Mouse (Mus musculus): ENCODE measurements around the gene Jak1.

Gene Jak1

GRCm38 (mm10) chr4:101238589-101238988, 26.5 kb downstream of the Jak1 start:
- no peak for DNase-seq

GRCm38 (mm10) chr4:101236797-101237196, 28.3 kb downstream of the Jak1 start:
- no peak for DNase-seq

- DNase-seq: no peak
Observed at GRCm38 (mm10) chr4:101235964-101236363, 29.1 kb downstream of the Jak1 start.

- DNase-seq: no peak
Observed at GRCm38 (mm10) chr4:101234753-101235152, 30.3 kb downstream of the Jak1 start.

- DNase-seq: peak; percentile 36
Observed at GRCm38 (mm10) chr4:101234332-101234731, 30.8 kb downstream of the Jak1 start.

- DNase-seq: no peak
Observed at GRCm38 (mm10) chr4:101230621-101231020, 34.5 kb downstream of the Jak1 start.

- DNase-seq: no peak
Observed at GRCm38 (mm10) chr4:101227398-101227797, 37.7 kb downstream of the Jak1 start.

- no peak for DNase-seq
Observed at GRCm38 (mm10) chr4:101225984-101226383, 39.1 kb downstream of the Jak1 start.

GRCm38 (mm10) chr4:101220946-101221345, 44.1 kb downstream of the Jak1 start:
- DNase-seq: no peak

GRCm38 (mm10) chr4:101219839-101220238, 45.2 kb downstream of the Jak1 start:
- DNase-seq: no peak

GRCm38 (mm10) chr4:101217026-101217540, 48.0 kb downstream of the Jak1 start:
- DNase-seq: no peak

- no peak for DNase-seq
Observed at GRCm38 (mm10) chr4:101216286-101216685, 48.8 kb downstream of the Jak1 start.

- no peak for DNase-seq
Observed at GRCm38 (mm10) chr4:101213477-101213876, 51.6 kb downstream of the Jak1 start.

- no peak for DNase-seq
Observed at GRCm38 (mm10) chr4:101207492-101207891, 57.6 kb downstream of the Jak1 start.

- DNase-seq: no peak
Observed at GRCm38 (mm10) chr4:101203518-101203917, 61.6 kb downstream of the Jak1 start.

GRCm38 (mm10) chr4:101202626-101203025, 62.5 kb downstream of the Jak1 start:
- DNase-seq: no peak

GRCm38 (mm10) chr4:101199433-101200081, 65.5 kb downstream of the Jak1 start:
- peak; percentile 22 for DNase-seq

GRCm38 (mm10) chr4:101198333-101198732, 66.7 kb downstream of the Jak1 start:
- peak; percentile 89 for DNase-seq

- peak; percentile 22 for DNase-seq
Observed at GRCm38 (mm10) chr4:101197421-101198170, 67.5 kb downstream of the Jak1 start.

GRCm38 (mm10) chr4:101196407-101196806, 68.7 kb downstream of the Jak1 start:
- no peak for DNase-seq

- no peak for DNase-seq
Observed at GRCm38 (mm10) chr4:101194170-101194569, 70.9 kb downstream of the Jak1 start.

GRCm38 (mm10) chr4:101192241-101192976, 72.7 kb downstream of the Jak1 start:
- no peak for DNase-seq

- DNase-seq: no peak
Observed at GRCm38 (mm10) chr4:101187381-101187780, 77.7 kb downstream of the Jak1 start.

- no peak for DNase-seq
Observed at GRCm38 (mm10) chr4:101186591-101186990, 78.5 kb downstream of the Jak1 start.
